Mouse (Mus musculus): ENCODE data around the gene Peli2.

GRCm38 (mm10) chr14:48191925-48192324, 71.3 kb downstream of the Peli2 start:
- TF ChIP-seq CTCF (IDR thresholded peaks at IDR 0.05; ENCODE audit: low read depth) (no peak), EP300 (optimal IDR thresholded peaks at IDR 0.05) (no peak)

Data from stomach, postnatal 0 days (tissue).